Mouse (Mus musculus): Measurements from ENCODE around the gene Fbxo36. TPM values are rescaled to one million over a fixed set of nuclear protein-coding genes. Genes with fewer than 3 reads are reported as not detected.

Gene Fbxo36
- total RNA-seq (2021), result 10 to 100 TPM; 12.3 to 16.5 TPM
- long read RNA-seq, experiment 1, transcript Fbxo36-201 (4 exons, 901 nt), result major isoform, 26 of 30 reads
- long read RNA-seq, experiment 1, partial matches to known transcripts, result 1 of 30 reads
- long read RNA-seq, experiment 1, other reads (novel, unspliced or antisense), result 1 of 30 reads
- long read RNA-seq, experiment 2, partial matches to known transcripts, result 0 of 5 reads
- long read RNA-seq, experiment 2, other reads (novel, unspliced or antisense), result 1 of 5 reads

GRCm38 (mm10) chr1:84839309-84840017 is at the start of gene Fbxo36:
Gene Fbxo36, plus strand, starts transcription at chr1:84839841.
- peak; percentile 95 to 97 for DNase-seq

- no peak for DNase-seq
Observed at GRCm38 (mm10) chr1:84791393-84791792, 48.2 kb upstream of the Fbxo36 start.

GRCm38 (mm10) chr1:84795335-84795734 is 44.3 kb upstream of the Fbxo36 start:
- DNase-seq, result no peak

- DNase-seq, result no peak
Observed at GRCm38 (mm10) chr1:84799166-84799565, 40.5 kb upstream of the Fbxo36 start.

GRCm38 (mm10) chr1:84803788-84804187 is 35.9 kb upstream of the Fbxo36 start:
- no peak for DNase-seq

GRCm38 (mm10) chr1:84817596-84817995 is 22.0 kb upstream of the Fbxo36 start:
- DNase-seq, result no peak

- DNase-seq, result no peak
Observed at GRCm38 (mm10) chr1:84825091-84825490, 14.6 kb upstream of the Fbxo36 start.

GRCm38 (mm10) chr1:84837523-84838145 is 2.0 kb upstream of the Fbxo36 start:
- peak in 1 of 2 experiments; percentile 14 for DNase-seq

GRCm38 (mm10) chr1:84838156-84838555 is 1.5 kb upstream of the Fbxo36 start:
- DNase-seq, result no peak

- peak; percentile 82 to 86 for DNase-seq
Observed at GRCm38 (mm10) chr1:84838621-84839151, 955 bp upstream of the Fbxo36 start.

GRCm38 (mm10) chr1:84840018-84840664 is 500 bp downstream of the Fbxo36 start, which contains the start of gene Trip12:
Gene Trip12, minus strand, starts transcription at chr1:84840516.
- peak in 1 of 2 experiments; percentile 70 for DNase-seq

- no peak for DNase-seq
Observed at GRCm38 (mm10) chr1:84841061-84841460, 1.4 kb downstream of the Fbxo36 start.

- DNase-seq, result no peak
Observed at GRCm38 (mm10) chr1:84843366-84843765, 3.7 kb downstream of the Fbxo36 start.

- no peak for DNase-seq
Observed at GRCm38 (mm10) chr1:84847698-84848097, 8.1 kb downstream of the Fbxo36 start.

GRCm38 (mm10) chr1:84848335-84848734 is 8.7 kb downstream of the Fbxo36 start:
- DNase-seq, result no peak

GRCm38 (mm10) chr1:84848801-84849455 is 9.3 kb downstream of the Fbxo36 start:
- no peak for DNase-seq

GRCm38 (mm10) chr1:84849804-84850203 is 10.2 kb downstream of the Fbxo36 start:
- DNase-seq, result no peak

GRCm38 (mm10) chr1:84850471-84850870 is 10.8 kb downstream of the Fbxo36 start:
- no peak for DNase-seq

- DNase-seq, result no peak
Observed at GRCm38 (mm10) chr1:84851512-84852235, 12.0 kb downstream of the Fbxo36 start.

GRCm38 (mm10) chr1:84853721-84854120 is 14.1 kb downstream of the Fbxo36 start:
- DNase-seq, result no peak

- DNase-seq, result no peak
Observed at GRCm38 (mm10) chr1:84854966-84855365, 15.3 kb downstream of the Fbxo36 start.
